Mouse (Mus musculus) right cerebral cortex, postnatal 25 days (tissue): Measurements from ENCODE around the gene Zfyve26.
A peak's percentile ranks its signal among the peaks of the same experiment; 100 is the strongest.
"Not testable (repeated sequence)": the region's sequence is repeated elsewhere in the genome, so short reads cannot be mapped to it uniquely, and the experiment has no call there.

Experiments used
- DNase-seq: peaks from one replicate; pipeline ENCODE4 v3.0.0; 2022

Gene Zfyve26

GRCm38 (mm10) chr12:79254975-79255374, 41.1 kb downstream of the Zfyve26 start:
- DNase-seq = no peak

GRCm38 (mm10) chr12:79253294-79254053, 42.6 kb downstream of the Zfyve26 start:
- DNase-seq = no peak

DNA sequence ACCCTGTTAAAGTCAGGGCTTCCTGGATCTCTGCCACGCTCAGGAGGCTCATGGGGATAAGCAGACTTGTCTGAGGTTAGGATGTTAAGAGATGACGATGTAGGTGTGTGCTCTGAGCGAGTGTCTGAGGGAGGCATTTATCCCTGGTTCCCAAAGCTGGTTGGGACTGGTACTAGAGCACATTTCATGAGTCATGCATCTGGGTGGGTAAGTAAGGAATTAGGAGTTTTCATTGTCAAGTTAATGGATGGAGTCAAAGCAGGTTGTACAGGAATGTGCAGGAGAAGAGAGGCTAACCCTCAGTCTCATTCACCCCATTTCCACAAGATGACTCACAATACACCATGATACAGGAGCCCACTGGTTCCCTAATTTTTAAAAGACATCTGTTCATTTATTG, 48.0 kb downstream of the Zfyve26 start:
- no peak for DNase-seq

- DNase-seq = no peak
These were observed 53.2 kb downstream of the Zfyve26 start for GRCm38 (mm10) chr12:79242921-79243320.

DNA sequence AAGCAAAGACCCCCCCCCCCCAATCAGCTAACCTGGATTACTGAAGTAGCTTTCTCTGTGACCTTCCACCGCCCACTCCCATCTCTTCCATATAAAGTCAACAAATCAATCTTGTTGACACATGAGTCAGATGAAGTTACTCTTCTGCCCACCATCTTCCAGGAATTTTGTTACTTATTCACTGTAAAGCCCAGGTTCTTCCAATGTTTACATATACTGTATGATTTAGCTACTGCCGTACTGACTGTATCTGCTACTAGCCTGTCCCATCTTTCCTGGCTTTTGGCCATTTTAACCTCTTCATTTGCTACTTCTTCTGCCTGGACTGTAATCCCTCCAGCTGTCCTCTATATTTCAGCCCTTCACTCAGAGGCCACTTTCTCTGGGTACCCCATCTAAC, 54.1 kb downstream of the Zfyve26 start:
- DNase-seq = no peak

DNA sequence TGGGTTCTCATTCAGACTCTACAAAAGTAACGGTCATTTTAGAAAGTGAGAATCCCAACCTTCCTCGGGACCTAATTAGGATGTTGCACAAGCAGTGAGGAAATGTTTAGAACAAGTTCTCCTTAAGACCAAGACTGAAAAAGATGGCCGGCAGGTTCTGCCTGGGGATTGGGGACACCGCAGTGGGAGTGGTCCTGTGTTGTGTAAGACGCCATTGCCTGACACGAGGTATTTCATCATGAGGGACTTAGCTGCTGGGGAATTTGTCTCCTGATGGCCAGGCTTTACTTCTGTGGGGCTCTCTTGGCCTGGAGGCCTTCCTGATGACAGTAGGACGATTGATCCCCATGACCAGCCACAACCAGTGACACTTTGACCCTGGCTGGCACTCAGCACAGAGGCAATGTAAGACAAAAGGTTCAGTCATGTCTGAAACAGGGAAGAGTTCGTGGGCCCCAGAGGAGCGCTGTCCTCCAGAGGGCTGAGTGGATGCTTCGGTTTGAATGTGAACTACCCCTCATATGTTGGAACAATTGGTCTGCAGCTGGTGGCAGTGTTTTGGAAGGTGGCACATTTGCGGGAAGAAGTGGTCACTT, 60.5 kb downstream of the Zfyve26 start:
- no peak for DNase-seq

GRCm38 (mm10) chr12:79217511-79217910, 78.6 kb downstream of the Zfyve26 start:
- no peak for DNase-seq

- DNase-seq = no peak
These were observed 84.7 kb downstream of the Zfyve26 start for GRCm38 (mm10) chr12:79211447-79211846.

GRCm38 (mm10) chr12:79208703-79209464, 87.2 kb downstream of the Zfyve26 start, which contains the start of gene Rdh12:
Gene Rdh12 (plus strand): TSS chr12:79208914.
- DNase-seq = peak; percentile 38

GRCm38 (mm10) chr12:79201882-79202281, 94.2 kb downstream of the Zfyve26 start:
- no peak for DNase-seq

DNA sequence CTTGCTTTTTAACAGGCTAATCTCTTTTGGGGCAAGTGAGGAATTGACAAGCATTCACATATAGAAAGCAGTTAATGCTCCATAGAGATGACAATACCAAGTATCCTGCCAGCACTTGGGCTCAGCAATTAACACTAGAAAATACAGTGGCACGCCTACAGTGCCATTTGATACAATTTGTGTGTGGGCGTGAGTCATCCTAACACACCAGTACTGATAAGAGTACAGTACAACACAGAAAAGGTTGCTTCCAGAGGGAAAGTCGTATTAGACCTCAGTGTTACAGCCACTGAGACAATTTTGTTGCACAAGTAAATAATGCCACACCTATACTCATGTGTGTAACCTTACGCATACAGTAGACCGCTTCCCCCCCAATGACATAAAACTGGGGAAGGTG, 99.0 kb downstream of the Zfyve26 start:
- DNase-seq = no peak

- peak; percentile 45 for DNase-seq
These were observed 102.7 kb downstream of the Zfyve26 start for GRCm38 (mm10) chr12:79193441-79193840.

DNA sequence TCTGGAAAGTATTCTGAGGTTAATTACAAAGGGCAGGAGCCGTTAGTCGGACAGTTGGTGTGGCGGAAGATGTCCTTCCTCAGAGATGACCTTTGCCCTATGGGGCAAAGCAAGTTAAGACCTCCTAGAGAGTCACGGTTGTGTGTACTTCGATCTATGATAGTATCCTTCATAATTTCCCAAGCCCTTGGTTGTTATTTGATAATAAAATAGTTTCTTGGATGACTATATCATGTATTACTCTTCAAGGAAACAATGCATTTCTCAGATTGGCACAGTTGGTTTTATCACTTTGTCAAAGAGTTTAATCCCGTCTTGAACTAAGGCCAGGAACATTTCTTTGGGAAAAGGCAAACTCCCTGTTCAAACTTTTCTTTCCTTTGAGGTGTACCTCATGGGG, 103.9 kb downstream of the Zfyve26 start, which contains the start of gene Rdh11:
Gene Rdh11, minus strand, starts transcription at position 101 of the 400 bp plus-strand sequence.
- DNase-seq = no peak

- peak; percentile 76 for DNase-seq
These were observed 104.4 kb downstream of the Zfyve26 start for GRCm38 (mm10) chr12:79191701-79192100.

GRCm38 (mm10) chr12:79190931-79191673, 105.0 kb downstream of the Zfyve26 start:
- peak; percentile 45 for DNase-seq

DNA sequence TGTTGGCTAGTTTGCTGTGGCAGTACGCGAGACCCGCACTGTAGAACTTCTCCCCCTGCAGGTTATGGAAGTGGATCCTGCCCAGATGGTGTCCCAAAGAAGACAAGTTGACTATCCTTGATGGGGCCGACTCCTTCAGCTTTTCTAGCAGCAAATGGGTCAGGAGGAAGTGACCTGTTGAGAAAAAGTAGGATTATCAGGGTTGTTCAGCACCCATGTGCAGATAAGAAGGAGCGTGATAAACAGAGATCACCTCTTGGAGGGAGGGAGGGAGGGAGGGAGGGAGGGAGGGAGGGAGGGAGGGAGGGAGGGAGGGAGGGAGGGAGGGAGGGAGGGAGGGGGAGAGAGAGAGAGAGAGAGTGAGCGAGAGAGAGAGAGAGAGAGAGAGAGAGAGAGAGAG, 110.9 kb downstream of the Zfyve26 start:
- not testable (repeated sequence) for DNase-seq
